Mouse (Mus musculus): ENCODE measurements at regions not wholly inside any gene's neighbourhood (a gene's known extent, or its start where the extent isn't known, plus 50 kb on each side); places are given as distances from the start of the nearest gene placed in this dataset.

DNA sequence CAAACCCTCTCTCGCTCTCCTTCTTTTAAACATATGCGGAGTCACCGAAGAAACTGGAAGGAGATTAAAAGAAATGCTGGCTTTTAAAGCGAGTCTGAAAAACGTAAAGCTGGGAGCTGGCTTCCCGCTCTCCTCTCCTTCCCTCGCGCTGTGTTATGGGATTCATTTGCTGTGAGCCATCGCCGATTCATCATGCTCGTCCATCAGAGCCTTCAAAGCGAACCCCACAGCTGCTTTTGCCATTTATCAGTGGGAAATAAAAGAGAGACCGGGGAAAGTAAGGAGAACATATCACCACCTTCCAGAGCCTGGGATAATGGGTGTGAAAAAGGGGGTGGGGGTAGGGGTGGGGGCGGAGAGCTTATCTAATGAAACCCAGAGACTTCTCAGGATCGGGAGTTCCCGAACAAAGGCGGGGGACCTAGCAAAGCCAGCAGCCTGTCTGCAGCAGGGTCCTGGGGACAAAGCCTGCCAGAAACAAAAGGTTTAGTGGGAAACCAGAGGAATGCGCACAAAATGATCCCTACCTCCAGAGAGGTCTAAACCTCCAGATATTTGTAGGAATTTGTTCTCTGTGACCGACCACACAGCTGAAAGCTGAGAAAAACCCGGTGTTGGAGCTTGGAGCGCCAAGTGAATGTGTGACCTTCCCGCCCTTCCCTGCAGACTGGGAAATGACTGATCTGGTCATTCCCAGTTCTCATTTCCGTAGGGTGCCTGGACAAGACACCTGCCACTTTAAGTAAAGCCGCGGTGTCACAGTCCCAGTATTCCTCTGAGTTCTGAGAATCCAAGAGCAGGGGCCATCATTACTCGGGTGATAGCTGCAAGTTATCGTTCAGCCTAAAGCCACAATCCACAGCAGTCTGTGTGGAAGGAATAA is 73.9 kb upstream of the Lrig1 start:
- Histone ChIP-seq H3K27ac (ENCODE audit: insufficient read depth, low read length) (no peak overlapping the region), H3K4me3 (ENCODE audit: insufficient read depth, low read length) (no peak overlapping the region), H3K4me1 (ENCODE audit: control insufficient read depth, insufficient read depth, low read length) (no peaks in the 10 kb centered on the region; the same call in 1 of the 2 replicates)
- TF ChIP-seq CTCF (IDR thresholded peaks at IDR 0.05; ENCODE audit: extremely low read depth, insufficient read depth, low read length) (no peak), POLR2A (IDR thresholded peaks at IDR 0.05; ENCODE audit: extremely low read depth, insufficient read depth, low read length) (no peak)

DNA sequence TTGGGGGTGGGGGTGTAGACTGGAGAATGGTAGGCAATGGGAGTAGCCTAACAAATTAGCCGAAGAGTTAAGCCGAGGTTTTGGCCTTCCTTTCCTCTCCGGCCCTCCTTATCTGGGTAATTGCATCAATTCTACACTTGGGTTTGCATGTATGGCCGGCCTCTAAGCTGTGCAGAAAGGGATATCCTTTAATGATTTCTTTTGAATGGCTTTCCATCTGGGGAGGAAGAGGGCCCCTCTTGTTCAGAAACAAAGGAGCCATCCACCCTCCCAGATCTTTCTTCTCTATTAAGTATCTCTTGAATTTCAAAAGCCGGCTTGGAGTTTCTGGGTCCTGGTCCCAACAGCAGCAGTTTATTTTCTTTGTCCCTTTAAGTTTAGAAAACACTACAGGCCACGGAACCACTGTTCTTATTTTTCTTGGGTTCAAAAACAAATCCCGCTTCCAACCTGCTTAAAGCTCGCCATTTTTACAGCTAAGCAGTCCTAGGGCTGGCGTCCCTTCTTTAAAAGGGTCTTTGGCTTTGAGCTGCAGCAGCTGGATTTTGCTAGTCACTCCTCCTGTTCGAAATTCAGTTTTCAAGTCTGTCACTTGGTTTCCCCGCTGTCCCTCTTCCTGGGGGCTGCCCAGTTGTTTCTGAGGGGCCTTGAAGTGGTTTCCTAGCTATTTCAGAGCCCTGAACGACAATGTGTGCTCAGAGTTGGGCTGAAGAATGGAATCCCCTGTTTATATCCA is 73.1 kb upstream of the Lrig1 start:
- no peak overlapping the region for H3K27ac ChIP-seq (ENCODE audit: insufficient read depth, low read length)
- TF ChIP-seq CTCF (IDR thresholded peaks at IDR 0.05; ENCODE audit: extremely low read depth, insufficient read depth, low read length) = no peak
- no peak for TF ChIP-seq POLR2A (IDR thresholded peaks at IDR 0.05; ENCODE audit: extremely low read depth, insufficient read depth, low read length)
- H3K4me3 ChIP-seq (ENCODE audit: insufficient read depth, low read length) = no peak overlapping the region

DNA sequence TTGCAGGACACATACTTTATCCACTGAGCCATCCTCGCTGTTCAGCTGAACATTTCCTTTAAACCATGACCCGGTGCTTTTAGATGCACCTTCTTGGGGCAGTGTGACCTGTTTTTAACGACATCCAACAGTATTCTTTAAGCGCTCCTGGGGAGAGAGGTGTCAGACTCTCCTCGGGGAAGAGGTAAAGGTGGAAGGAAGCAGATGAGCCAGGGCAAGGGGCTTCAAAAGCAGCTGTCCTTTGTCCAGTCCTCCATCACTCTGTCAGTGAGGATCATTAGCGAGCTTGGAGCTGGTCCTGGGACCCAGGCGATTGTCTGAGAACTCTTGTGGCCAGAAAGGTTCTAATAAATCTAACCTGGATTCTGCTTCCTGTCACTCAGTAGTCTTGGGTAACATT is 72.4 kb upstream of the Lrig1 start:
- Histone ChIP-seq H3K4me3 (ENCODE audit: insufficient read depth, low read length) (no peak overlapping the region), H3K4me1 (ENCODE audit: control insufficient read depth, insufficient read depth, low read length) (no peaks in the 10 kb centered on the region; the same call in 1 of the 2 replicates), H3K27ac (ENCODE audit: insufficient read depth, low read length) (no peak overlapping the region)
- TF ChIP-seq POLR2A (IDR thresholded peaks at IDR 0.05; ENCODE audit: extremely low read depth, insufficient read depth, low read length) = no peak

More for the DNA sequence above, 73.1 kb upstream of the Lrig1 start:
- H3K4me1 ChIP-seq (ENCODE audit: control insufficient read depth, insufficient read depth, low read length) = no peaks in the 10 kb centered on the region; the same call in 1 of the 2 replicates

DNA sequence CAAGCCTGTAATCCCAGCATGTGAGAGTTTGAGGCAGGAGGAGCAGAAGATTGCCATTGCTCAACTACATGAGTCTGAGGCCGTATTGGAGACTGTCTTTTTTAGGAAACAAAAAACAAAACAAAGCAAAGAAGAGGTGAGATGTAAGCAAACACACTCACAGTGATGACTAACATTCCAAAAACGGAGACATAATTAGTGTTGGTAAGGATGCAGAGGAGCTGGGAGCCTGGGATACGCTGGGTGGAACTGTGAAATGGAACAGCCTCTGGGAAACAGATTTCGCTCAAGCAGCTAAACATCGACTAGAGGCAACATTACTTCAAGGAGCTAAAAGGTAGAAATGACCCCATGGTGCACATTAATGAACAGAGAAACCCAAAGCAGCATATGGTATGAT is 68.3 kb upstream of the Lrig1 start:
- Histone ChIP-seq H3K4me3 (ENCODE audit: insufficient read depth, low read length) (no peak overlapping the region), H3K4me1 (ENCODE audit: control insufficient read depth, insufficient read depth, low read length) (no peaks in the 10 kb centered on the region), H3K27ac (ENCODE audit: insufficient read depth, low read length) (no peak overlapping the region)
- TF ChIP-seq POLR2A (IDR thresholded peaks at IDR 0.05; ENCODE audit: extremely low read depth, insufficient read depth, low read length) (no peak), CTCF (IDR thresholded peaks at IDR 0.05; ENCODE audit: extremely low read depth, insufficient read depth, low read length) (no peak)

DNA sequence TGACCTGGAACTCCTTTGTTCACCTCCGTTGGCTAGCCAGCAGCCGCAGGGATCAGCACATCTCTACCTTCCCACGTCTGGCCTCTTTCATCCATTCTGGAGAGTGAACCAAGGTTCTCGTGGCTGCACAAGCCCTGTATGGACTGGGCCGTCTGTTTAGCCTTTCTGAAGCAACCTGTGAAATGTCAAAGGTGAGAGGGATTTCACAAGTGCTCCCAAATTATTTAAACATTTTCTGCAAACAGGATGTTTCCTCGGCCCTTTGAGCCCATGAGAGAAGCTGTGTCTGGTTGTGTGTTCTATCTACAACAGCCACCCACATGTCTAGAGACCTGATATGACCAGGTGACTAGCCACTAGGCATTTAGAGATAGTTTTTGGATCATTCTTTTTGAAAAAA is 65.8 kb upstream of the Lrig1 start:
- Histone ChIP-seq H3K4me1 (ENCODE audit: control insufficient read depth, insufficient read depth, low read length) (no peaks in the 10 kb centered on the region), H3K27ac (ENCODE audit: insufficient read depth, low read length) (no peak overlapping the region), H3K4me3 (ENCODE audit: insufficient read depth, low read length) (no peak overlapping the region)
- TF ChIP-seq POLR2A (IDR thresholded peaks at IDR 0.05; ENCODE audit: extremely low read depth, insufficient read depth, low read length) (no peak), CTCF (IDR thresholded peaks at IDR 0.05; ENCODE audit: extremely low read depth, insufficient read depth, low read length) (no peak)

DNA sequence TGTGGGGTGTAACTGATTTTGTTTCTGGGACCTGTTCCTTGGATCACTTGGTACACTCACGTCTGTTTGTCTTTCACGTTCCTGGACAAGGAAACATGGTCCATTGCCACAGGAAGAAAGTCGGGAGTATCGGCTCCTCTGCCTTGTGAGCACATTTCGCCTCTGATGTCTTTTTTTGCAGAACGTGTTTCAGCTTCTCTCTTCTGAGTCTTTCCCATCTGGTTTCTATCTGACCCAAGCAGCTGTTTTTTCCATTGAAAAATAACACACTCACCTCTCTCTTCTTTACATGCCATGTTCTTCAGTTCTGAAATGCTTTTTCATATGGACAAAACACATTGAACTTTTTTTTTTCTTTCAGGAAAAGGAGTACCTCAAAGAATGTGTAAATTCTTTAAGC is 61.4 kb upstream of the Lrig1 start:
- Histone ChIP-seq H3K4me3 (ENCODE audit: insufficient read depth, low read length) (no peak overlapping the region), H3K27ac (ENCODE audit: insufficient read depth, low read length) (no peak overlapping the region), H3K4me1 (ENCODE audit: control insufficient read depth, insufficient read depth, low read length) (no peaks in the 10 kb centered on the region)
- no peak for TF ChIP-seq CTCF (IDR thresholded peaks at IDR 0.05; ENCODE audit: extremely low read depth, insufficient read depth, low read length)
- no peak for TF ChIP-seq POLR2A (IDR thresholded peaks at IDR 0.05; ENCODE audit: extremely low read depth, insufficient read depth, low read length)

DNA sequence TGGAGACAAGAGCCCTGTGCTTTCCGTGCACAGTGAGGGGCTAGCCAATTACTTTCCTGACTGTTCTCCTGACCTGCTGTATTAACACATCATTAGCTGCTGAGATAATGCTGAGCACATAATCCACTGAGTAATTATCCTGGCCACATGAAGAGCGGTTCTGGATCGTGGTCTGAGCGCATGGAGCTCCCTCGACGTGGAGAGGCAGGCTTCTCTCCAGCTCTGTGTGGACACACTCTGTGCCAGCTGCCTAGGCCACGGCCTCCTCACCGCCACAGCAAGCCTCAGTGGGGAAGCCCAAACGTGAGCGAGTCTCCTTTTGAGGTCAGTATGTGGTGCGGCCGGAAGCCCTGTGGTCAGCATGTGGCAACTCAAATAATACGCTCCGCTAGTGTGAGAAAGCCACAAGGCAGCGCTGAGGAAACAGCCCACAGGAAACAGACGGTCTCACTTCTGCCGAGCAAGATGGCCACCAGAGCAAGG is 60.7 kb upstream of the Lrig1 start:
- Histone ChIP-seq H3K27ac (ENCODE audit: insufficient read depth, low read length) (no peak overlapping the region), H3K4me1 (ENCODE audit: control insufficient read depth, insufficient read depth, low read length) (no peaks in the 10 kb centered on the region), H3K4me3 (ENCODE audit: insufficient read depth, low read length) (no peak overlapping the region)
- TF ChIP-seq CTCF (IDR thresholded peaks at IDR 0.05; ENCODE audit: extremely low read depth, insufficient read depth, low read length) (no peak), POLR2A (IDR thresholded peaks at IDR 0.05; ENCODE audit: extremely low read depth, insufficient read depth, low read length) (no peak)

DNA sequence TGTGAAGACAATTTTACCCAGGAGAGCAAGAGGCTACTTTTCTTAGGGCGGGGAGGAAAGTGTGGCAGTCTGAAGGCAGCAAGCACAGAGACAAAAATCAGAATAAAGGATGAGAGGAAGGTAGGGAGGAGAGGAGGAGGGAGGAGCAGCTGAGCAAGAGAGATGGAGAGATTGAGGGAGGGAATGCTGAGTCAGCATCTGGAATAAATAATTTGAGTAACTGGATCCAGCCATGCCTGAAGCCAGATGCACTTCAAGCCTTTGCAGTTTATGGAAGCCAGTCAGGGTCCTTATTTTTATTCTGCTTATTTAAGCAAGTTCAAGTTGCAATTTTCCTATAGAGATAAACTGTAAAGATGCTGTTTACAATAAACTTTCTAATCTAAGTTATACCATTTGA is 59.7 kb upstream of the Lrig1 start:
- Histone ChIP-seq H3K4me3 (ENCODE audit: insufficient read depth, low read length) (no peak overlapping the region), H3K27ac (ENCODE audit: insufficient read depth, low read length) (no peak overlapping the region), H3K4me1 (ENCODE audit: control insufficient read depth, insufficient read depth, low read length) (no peaks in the 10 kb centered on the region)
- no peak for TF ChIP-seq CTCF (IDR thresholded peaks at IDR 0.05; ENCODE audit: extremely low read depth, insufficient read depth, low read length)
- TF ChIP-seq POLR2A (IDR thresholded peaks at IDR 0.05; ENCODE audit: extremely low read depth, insufficient read depth, low read length) = no peak

DNA sequence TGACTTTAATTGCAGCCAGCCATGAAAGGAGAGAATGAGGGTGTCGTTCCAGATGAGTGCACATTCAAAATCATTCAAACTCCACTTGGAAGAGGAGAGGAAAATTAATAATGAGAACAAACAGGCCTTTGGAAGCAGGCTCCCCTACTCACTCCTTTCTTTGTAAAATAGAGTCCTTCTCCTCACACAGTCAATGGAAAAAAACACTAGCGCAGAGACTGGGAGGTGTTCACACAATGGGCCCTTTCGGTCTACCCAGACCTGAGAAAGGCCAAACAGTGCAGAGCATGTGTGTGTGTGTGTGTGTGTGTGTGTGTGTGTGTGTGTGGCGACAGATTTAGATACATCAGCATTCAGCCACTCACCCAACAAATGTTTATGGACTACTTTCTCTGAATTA is 56.0 kb upstream of the Lrig1 start:
- no peak for TF ChIP-seq POLR2A (IDR thresholded peaks at IDR 0.05; ENCODE audit: extremely low read depth, insufficient read depth, low read length)
- TF ChIP-seq CTCF (IDR thresholded peaks at IDR 0.05; ENCODE audit: extremely low read depth, insufficient read depth, low read length) = no peak
- Histone ChIP-seq H3K27ac (ENCODE audit: insufficient read depth, low read length) (no peak overlapping the region), H3K4me1 (ENCODE audit: control insufficient read depth, insufficient read depth, low read length) (no peaks in the 10 kb centered on the region), H3K4me3 (ENCODE audit: insufficient read depth, low read length) (no peak overlapping the region)

Data from cortical plate, adult 2 months (tissue).